Mouse (Mus musculus): ENCODE data around the gene Hspa5.
"Not testable (repeated sequence)": the region's sequence is repeated elsewhere in the genome, so short reads cannot be mapped to it uniquely, and the experiment has no call there.

The Hspa5 gene

DNA sequence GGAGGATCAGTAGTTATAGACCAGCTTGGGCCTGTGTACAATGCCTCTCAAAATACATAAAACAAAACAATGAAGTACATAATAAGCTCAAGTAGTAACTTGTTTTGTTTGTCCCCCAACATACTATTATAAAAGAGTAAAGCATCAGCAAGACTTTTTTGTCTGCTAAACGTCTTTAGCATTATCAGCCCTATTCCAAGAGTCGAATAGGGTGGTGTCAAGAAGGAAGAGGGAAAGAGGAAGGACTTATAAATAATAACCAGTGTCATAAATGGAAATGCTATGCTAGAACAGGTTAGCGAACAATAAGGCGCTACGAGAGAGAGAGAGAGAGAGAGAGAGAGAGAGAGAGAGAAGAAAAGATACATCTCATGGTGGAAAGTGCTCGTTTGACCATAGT lies 819 bp upstream of the Hspa5 start:
- no peak for DNase-seq (ENCODE audit: low spot score in 2 of 2)

DNA sequence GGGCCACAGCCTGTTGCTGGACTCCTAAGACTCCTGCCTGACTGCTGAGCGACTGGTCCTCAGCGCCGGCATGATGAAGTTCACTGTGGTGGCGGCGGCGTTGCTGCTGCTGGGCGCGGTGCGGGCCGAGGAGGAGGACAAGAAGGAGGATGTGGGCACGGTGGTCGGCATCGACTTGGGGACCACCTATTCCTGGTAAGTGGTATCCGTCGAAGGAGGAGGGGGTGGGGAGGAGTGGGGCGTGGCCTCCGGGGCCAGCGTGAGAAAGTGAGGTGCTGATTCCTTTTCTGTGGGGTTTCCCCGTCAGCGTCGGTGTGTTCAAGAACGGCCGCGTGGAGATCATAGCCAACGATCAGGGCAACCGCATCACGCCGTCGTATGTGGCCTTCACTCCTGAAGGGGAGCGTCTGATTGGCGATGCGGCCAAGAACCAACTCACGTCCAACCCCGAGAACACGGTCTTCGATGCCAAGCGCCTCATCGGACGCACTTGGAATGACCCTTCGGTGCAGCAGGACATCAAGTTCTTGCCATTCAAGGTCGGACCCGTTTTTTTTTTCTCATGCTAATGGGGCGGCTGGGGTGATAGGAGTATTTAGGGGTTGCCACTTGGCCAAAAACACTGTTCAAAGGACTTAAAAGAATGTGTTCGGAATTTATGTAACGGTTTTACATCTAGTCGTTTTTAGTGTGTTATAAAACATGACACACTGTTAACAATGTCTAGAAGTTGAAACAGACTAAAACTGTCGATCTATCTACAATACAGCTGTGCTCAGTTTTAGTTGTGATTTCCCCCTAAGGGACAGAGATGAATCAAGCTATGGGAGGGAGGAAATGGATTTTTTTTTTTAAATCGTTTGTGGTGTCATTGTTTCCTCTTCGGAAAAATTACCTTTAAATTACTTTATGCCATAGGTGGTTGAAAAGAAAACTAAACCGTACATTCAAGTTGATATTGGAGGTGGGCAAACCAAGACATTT lies 774 bp downstream of the Hspa5 start:
- DNase-seq (ENCODE audit: low spot score in 2 of 2) = peak; percentile 14 to 33

DNA sequence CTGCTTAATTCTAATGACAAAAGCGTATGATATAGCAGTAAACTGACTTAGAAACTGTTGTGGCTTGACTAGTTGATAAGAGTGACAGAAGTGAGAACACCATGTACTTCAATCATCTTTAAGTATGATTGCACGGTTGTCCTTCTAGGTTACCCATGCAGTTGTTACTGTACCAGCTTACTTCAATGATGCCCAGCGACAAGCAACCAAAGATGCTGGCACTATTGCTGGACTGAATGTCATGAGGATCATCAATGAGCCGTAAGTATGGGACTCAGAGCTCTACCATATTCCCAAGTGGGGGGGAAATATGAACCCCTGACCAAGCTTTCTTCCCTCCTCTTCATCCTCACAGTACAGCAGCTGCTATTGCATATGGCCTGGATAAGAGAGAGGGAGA lies 1.9 kb downstream of the Hspa5 start:
- DNase-seq (ENCODE audit: low spot score in 2 of 2) = no peak

DNA sequence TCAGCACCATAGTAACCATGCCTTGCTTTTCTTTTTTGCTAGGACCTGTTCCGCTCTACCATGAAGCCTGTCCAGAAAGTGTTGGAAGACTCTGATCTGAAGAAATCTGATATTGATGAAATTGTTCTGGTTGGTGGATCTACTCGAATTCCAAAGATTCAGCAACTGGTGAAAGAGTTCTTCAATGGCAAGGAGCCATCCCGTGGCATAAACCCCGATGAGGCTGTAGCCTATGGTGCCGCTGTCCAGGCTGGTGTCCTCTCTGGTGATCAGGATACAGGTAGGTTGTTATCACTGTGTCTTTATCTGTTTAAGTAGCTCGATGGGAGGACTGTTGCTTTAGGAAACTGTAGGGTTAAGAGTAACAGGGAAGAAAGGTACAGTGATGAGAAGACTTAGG lies 2.7 kb downstream of the Hspa5 start:
- no peak for DNase-seq (ENCODE audit: low spot score in 2 of 2)

DNA sequence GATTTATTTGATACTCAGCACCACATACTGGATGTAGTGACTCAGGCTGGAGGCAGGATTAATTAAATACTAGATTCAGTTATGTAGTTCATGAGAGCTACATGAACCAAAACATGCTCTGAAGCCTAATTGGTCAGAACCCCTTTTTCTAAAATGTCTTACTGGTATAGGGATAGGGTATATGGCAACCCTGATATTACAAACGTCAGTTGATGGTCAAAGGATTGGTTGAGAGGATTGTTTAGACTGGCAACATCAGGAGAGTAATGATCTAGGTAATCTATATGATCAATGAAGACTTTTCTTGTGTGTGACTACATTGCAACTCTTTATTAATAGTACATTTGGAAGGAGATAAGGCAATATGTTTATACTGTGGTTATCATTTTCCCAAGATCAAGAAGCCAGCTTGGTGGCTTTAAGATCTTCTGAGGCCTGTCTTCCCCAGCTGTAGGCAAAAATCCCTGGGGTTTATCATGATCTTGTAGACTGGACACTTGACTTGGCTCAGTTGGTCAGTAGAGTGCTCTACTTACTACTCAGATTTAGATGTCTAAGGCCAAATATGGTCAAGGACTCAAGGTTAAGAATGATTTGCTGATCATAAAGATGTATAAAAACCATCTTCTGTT lies 5.6 kb downstream of the Hspa5 start:
- no peak for DNase-seq (ENCODE audit: low spot score in 2 of 2)

DNA sequence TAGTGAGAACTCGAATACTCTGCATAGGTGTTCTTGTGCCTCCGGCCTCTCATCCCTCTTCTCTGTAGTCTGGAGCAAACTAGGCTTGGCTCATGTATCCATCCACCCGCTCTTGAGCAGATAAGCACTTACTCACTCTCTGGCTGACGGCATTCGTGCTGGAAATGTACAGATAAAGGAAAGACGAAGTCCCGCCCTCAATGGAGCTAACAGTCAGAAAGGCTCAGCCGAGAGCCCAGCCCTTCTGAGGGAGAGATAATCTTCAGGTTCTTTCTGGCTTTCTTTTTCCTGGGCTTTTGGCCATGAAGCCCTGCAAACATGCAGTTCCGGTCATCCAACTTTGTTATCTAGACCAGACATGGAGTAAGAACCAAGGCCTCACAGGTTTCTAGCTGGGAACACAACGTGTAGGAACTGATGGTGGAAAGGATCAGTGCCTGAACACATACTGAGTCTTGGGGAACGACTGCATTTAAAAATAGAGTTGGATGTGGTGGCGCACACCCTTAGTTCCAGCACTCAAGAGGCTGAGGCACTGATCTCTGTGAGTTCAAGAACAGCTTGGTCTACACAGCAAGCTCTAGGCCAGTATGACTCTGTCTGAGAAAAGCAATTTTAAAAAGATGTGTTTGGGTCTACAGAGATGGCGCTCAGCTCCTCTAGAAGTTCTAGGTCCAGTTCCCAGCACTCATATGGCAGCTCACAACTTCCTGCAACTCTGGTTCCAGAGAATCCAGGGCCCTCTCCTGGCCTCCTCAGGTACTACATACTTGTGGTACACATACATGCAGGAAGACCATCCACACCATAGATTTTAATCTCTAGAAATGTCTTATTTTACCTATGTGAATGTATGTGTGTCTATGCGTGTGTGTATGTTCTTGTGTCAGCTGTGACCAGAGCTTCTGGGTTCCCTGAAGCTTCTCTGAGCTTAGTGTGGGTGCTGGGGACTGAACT lies 11.6 kb downstream of the Hspa5 start:
- no peak for DNase-seq (ENCODE audit: low spot score in 2 of 2)

DNA sequence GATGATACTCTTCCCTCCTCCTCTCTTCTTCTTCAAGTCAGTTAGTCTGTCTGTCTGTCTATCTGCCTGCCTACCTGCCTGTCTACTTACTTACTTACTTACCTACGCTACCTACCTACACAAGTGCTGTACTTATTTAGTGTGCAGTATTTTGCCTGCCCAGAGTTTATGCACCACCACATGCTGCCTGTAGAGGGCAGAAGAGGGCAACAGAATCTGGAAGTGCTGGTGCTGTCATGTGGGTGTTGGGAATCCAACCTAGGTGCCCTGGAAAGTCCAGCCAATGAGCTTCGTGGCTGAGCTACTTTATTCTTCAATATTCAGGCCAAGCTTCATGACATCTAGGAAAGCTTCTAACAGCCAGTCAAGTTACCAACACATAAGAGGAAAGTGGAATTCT lies 12.3 kb downstream of the Hspa5 start:
- DNase-seq (ENCODE audit: low spot score in 2 of 2) = peak in 1 of 2 experiments; percentile 22

DNA sequence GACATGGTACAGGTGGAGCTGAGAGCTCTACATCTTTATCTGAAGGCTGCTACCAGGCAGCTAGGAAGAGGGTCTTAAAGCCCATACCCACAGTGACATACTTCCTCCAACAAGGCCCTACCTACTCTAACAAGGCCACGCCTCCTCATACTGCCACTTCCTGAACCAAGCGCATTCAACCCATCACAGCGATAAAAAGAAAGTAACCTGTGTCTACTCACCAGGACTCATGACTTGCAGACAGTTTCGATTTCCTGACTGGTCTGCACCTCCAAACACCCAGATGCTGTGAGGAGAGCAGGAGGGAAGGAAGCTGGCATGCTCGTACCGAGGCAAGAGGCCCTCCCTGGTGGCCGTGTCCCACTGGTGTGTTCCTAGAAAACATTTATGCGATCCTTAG lies 18.5 kb downstream of the Hspa5 start:
- DNase-seq (ENCODE audit: low spot score in 2 of 2) = no peak

DNA sequence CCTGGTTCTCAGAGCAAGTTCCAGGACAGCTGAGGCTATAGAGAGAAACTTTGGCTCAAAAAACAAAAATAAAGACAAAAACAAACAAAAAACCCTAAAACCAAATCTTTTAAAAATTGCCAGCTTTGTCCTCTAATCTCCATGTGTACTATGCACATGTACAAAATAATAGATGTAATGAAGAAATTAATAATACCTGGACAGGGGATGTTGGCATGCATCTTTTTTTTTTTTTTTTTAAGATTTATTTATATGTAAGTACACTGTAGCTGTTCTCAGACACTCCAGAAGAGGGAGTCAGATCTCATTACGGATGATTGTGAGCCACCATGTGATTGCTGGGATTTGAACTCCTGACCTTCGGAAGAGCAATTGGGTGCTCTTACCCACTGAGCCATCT lies 20.8 kb downstream of the Hspa5 start:
- DNase-seq (ENCODE audit: low spot score in 2 of 2) = not testable (repeated sequence)

DNA sequence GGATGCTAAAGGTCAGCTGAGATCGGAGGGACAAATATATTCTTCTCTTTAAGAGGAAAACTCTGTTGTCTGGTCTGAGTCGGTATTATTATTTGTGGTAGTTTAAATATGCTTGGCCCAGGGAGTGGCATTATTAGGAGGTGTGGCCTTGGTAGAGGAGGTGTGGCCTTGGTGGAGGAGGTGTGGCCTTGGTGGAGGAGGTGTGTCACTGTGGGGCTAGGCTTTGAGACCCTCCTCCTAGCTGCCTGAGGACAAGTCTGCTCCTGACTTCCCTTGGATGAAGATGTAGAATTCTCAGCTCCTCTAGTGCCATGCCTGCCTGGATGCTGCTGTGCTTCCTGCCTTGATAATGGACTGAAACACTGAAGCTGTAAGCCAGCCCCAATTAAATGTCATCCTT lies 22.7 kb downstream of the Hspa5 start:
- DNase-seq (ENCODE audit: low spot score in 2 of 2) = no peak

DNA sequence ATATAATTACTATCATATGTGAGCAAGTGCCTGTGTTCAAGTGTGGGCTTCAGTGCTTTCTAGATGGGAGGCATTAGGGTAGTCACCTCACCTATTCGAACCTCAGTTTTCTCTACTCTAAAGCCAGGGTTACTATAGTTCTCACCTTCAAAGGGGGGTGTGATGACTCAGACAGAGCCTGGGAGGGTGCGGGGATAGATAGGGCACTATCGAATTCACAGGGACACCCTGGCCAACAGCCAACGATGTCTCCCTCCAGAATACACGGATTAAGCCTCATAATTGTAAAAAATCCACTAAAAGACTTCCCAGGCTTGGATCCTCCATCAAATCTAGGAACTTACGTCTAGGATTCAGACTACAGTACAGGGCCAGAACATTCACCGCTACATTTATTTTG lies 23.7 kb downstream of the Hspa5 start:
- no peak for DNase-seq (ENCODE audit: low spot score in 2 of 2)

DNA sequence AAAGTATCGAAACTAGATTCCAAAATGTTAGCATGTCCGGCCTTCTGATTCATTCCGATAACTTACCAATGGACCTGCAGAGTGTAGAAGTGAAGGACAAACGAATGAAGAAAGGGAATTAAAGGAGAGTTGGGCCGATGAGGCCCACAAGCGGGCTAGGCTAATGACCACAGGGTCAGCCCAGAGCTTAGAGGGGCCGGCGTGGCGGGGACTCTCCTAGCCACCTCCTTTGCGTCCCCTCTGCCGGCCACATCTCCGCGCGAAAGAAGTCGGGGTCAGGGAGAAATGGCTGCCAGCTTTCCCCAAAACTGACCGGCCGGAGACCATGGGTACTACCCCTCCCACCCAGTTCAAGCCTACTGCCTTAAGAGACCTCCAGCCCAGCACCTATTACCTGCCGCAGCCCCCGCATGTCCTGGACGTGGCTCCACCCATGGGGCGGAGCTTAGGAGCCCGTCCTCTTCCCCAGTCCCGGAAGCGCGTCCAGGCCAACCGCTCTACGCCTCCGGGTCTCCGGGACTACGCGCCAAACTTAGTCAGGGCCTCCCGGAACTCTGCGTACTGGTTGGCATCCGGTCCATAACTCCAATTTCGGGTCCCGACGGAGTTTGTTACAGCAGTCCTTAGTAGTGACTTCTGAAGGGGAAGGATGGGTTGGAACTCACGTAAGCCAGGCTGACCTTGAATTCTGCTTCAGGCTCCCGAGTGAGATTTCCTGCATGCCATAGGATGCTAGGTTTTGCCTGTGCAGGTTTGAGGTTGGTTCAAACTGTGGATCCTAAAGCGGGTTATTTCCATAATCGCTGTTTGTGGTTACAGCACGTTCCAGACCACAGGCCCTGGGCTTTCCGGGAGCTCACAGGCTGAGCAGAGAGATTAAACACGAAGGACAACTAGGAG lies 27.8 kb downstream of the Hspa5 start, which contains the start of gene Rabepk:
Gene Rabepk (minus strand): TSS at position 556 of the 900 bp plus-strand sequence.
- DNase-seq (ENCODE audit: low spot score in 2 of 2) = peak; percentile 27 to 61

DNA sequence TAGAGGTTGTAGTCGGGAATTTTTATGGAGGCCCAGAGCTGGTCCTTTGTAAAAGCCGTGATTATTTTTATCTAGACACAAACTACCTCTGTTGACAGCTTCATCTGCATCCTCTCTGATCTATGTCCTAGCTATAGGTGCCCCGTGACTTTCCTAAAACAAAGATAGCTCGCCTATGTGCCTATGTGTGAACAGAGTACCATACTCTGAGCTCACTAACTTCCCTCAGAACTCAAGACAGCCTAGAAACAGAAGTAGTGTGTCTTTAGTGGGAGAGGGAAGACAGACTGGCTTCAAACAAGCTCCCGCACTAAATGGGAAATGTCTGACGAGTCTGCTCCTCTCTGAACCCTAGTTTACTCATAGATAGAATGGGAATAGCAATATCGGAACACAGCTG lies 28.6 kb downstream of the Hspa5 start:
- DNase-seq (ENCODE audit: low spot score in 2 of 2) = no peak

DNA sequence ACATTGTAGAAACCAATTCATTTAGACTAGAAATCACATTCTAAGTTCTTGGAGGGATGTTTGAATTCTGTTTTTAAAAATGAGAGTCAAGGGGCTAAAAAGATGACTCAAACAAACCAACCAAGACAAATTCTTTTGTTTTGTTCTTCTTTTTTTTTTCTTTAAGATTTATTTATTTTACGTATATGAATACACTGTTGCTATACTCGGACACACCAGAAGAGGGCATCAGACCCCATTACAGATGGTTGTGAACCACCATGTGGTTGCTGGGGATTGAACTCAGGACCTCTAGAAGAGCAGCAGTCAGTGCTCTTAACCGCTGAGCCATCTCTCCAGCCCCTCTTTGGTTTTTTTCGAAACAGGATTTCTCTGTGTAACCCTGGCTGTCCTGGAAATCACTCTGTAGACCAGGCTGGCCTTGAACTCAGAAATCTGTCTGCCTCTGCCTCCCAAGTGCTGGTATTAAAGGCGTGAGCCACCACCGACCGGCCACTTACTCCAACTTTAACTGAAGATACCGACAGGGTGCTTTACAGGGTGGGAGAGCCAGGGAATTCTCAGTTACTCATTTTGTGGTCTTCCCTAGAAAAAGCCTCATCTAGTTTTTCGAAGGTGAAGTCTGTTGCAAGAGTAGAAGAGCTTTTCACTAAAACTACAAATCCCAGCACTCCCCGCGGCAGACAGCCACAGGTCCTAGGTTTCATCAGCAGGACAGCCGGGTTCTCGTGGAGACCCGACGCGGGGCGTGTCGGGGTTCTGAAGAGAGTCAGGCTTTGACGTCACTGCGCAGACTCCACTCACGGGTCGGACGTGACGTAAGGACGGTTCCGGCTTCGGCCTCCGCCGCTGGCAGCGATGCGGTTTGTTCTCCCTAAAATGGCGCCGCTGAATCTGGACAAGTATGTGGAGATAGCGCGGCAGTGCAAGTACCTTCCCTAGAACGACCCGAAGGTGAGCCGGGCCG lies 30.0 kb downstream of the Hspa5 start:
- peak; percentile 97 for DNase-seq (ENCODE audit: low spot score in 2 of 2)

DNA sequence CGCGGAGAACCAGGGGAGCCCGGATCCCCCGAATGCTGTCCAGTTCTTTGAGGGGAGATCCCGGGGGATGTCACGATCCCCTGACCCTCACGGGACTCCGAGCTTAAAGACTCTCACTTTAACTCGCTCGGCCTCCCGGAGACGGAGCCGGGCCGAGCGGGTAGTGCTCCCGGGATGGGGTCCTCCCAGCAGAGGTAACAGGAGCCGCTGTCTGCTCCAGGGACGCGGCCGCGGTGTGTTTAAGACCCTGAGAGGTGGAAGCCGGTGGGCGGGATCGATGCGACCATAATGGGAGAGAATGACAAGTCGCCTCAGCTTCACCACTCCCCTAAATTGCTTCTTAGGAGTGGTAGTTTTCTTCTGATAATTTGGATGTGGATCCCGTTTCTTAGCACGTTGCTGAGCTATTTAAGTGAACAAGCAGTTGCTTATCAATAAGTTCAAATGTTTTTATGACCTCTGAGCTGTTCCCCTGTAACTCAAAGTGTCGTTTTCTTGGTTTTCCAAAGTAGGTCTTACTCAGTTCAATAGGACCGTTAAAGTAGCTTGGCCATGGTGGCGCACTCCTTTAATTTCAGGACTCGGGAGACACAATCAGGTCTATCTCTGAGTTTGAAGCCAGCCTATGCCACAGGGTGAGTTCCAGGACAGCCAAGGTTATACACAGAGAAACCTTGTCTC lies 30.9 kb downstream of the Hspa5 start:
- peak; percentile 25 to 38 for DNase-seq (ENCODE audit: low spot score in 2 of 2)

DNA sequence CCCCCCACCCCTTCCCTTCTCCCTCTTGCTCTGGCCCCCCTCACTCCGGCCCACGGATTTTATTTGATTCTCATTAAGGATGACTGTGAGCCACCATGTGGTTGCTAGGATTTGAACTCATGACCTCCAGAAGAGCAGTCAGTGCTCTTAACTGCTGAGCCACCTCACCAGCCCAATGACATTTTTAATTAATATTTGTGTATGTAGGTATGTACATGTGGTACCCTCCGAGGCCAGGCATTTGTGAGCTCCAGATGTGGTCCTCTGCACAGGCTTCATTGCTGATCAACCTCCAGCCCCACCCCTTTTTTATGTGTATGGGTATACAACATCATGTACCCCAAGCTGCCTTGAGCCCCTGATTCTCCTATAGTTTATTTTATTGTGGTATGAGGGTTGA lies 32.0 kb downstream of the Hspa5 start:
- no peak for DNase-seq (ENCODE audit: low spot score in 2 of 2)

DNA sequence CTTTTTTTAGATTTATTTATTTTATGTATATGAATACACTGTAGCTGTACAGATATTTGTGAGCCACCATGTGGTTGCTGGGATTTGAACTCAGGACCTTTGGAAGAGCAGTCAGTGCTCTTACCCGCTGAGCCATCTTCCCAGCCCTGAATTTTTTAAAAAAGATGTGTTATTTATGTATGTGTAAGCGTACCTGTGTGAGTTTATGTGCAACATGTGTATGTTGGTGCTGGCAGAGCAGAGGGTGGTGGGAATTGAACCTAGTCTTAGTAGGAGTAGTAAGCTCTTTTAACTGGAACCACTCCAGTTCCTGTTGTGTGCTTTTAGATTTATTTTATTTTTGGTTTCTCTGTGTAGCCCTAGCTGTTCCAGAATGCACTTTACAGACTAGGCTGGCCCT lies 32.4 kb downstream of the Hspa5 start:
- DNase-seq (ENCODE audit: low spot score in 2 of 2) = no peak

DNA sequence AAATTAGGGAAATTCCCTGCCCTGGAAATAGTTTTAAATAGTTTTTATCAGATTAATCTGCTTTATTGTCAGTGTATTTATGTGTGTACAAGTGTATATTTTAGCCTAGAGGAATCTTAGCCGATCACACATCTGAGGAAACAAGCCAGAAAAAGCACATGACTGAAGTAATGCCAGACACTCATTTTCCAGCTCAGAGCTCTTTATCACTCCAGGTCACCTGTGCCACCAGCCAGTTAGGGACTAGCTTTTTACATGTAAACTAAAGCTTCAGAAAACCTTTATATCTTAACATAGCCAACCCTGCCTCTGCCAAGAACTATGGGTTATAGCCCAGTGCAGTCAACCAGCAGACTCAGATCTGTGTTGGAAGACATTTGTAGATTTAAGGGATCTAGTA lies 33.0 kb downstream of the Hspa5 start:
- DNase-seq (ENCODE audit: low spot score in 2 of 2) = no peak

DNA sequence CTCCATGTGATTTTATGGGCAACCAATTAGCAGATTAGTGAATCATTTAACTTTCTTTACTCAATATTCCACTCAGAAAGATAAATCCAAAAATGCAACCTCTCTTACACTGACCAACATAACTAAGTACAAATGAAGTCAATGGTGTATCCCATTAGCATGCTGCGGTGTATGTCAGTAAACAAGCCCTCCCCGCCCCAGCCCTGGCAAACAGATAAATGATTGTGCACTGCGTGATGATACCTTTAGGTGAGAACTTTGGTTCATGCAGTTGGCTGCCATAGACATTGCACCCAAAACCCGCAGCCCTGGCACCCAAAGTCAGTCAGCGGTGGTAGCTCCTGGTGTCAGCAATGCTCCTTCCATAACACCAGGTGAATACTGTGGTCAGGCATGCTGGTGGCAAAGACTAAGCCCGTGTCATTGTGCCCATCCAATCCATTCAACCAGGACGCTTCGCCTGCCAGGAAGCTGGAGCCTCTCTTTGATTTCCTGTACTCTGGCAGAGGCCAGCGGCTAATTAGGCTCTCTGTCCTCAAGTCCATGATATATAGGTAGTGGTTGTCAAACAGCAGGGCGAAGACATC lies 33.7 kb downstream of the Hspa5 start:
- no peak for DNase-seq (ENCODE audit: low spot score in 2 of 2)

Measured in frontal cortex, postnatal 14 days (tissue).